Mouse (Mus musculus): Measurements from ENCODE around the gene D6Ertd527e.
"Not testable (repeated sequence)": the region's sequence is repeated elsewhere in the genome, so short reads cannot be mapped to it uniquely, and the experiment has no call there.

D6Ertd527e gene

DNA sequence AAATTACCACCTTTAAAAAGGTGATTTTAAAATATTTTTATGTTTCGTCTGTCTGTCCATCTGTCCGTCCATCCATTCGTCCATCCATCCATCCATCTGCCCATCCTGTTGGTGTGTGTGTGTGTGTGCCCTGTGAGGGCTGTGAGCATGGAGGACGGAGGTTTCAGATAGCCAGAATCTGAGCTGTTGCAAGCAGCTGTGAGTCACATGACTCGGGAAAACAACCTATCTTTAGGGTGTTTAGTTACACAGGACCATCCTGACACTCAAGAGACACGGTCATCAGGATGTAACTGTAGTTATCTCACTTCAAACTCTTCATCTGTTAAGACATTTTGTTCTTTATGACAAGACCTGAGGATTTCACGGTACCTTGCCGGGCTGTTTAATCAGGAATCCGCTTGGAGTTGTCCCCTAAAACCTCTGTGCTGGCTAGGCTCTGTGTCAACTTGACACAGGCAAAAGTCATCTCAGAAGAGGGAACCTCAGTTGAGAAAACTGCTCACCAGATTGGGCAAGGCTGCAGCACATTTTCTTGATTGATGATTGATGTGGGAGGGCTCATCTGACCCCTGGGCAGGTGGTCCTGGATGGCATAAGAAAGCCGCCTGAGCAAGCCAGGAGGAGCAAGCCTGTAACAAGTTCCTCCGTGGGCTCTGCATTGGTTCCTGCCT, at the start of gene D6Ertd527e:
Gene D6Ertd527e, plus strand, starts transcription at position 624 of the 674 bp plus-strand sequence.
- DNase-seq (ENCODE audit: low spot score) = no peak

DNA sequence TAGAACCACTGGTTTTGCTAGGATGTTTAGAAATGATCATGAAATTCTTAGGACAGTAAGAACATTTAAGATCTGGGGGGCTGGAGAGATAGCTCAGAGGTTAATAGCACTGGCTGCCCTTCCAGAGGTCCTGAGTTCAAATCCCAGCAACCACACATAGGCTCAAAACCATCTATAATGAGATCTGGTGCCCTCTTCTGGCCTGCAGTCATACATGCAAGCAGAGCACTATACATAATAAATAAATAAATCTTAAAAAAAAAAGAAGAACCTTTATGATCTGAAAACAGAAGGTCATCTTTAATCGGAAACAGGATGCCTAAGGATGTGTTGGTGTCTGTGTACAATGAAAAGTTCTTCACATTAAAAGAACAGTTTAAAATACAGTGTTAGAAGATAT, 44.8 kb upstream of the D6Ertd527e start:
- no peak for DNase-seq (ENCODE audit: low spot score)

DNA sequence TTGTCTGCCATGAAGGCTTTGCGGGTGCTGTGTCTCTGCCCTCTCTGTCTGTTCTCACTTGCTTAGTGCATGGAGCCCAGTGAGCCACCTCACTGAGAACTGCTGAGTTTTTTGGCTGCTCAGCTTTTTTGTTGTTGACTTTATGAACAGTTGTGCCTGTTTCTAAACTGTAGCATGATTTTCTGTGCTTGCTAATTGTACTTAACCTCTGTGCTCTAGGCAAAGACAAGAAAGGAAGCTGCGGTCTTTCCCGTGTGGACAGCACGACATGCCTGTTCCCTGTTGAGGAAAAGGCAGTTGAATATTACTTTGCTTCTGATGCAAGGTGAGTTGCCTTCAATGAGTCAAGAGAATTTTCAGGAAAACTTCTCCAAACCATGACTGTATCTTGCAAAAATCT, 41.0 kb upstream of the D6Ertd527e start:
- DNase-seq (ENCODE audit: low spot score) = no peak

DNA sequence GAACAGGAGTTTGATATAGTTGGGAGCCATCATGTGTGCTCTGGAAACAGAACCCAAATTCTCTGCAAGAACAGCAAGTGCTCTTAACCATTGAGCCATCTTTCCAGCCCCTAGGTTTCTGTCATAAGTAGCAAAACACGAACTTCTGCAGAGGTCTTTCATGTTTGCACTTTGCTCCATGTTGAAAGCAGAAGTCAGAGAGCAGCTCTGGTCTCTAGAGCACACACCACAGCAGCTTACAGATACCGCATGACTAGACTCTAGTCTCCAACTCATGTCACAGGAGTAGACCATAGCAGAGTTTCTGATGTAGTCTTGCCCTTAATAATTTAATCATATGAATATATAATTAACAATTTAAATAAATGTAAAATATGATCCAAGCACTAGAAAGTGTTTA, 36.3 kb upstream of the D6Ertd527e start:
- DNase-seq (ENCODE audit: low spot score) = no peak

DNA sequence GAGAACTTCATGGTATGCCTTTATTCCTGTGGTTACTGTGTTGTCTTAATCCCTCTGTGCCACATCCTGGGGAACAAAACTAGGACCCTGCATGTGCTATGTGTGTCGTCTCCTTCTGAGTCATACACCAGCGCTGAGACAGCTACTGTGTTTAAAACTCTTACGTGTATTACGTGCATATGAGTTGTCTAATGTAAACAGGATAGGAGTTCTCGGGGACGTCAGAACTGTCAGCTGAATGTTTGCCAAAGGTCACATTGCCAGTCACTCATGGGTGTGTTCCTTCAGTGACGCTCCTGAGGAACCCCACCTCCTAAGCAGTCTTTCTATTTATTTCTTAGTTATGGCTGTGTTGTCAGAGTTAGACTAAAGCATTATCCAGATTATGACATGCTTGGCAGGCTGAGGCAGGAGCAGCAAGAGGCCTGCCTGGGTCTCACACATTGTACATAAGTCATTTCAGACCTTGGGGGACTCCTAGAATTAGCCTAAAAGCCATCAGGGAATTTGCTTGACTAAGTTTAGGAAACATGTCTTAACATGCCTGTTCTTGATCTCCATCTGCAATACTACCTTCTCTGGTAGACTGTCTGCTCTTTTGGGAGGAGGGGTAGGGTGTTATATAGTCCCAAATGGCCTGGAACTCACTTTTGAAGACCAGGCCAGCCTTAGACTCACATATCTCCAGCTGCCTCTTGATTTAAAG, 35.2 kb upstream of the D6Ertd527e start:
- DNase-seq (ENCODE audit: low spot score) = no peak

DNA sequence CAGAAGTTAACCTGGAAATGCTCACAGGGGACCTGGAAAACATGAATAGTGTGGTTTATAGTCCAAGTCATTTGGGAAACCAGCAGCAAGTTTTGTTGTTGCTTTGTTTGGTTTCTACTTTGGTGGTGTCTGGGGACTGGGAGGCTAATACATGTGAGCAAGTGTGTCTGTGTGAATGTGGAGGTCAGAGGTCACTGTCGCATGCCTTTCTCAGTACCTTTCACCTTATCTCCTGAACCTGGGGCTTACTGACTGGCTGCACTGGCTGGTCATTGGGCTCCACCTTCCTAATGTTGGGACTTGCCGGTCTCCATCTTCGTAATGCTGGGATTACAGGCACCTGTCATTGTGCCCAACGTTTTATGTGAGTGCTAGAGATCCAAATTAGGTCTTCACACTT, 33.9 kb upstream of the D6Ertd527e start:
- DNase-seq (ENCODE audit: low spot score) = no peak

DNA sequence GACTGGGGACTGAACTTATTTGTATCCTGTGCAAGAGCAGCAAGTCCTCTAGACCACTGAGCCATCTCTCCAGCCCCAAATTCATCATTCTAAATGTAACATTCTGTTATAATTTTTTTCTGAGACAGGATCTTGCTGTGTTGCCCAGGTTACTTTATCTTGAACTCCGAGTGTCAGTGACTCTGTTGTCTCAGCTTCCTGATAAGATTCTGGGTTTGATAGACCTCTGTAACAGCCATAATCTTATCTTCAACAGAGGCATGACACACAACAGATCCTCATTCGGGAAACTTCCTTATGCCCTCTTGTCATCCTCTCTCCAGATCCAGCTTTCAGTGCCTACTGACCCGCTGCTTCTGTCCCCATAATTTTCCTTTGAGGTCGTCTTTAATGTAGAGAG, 31.8 kb upstream of the D6Ertd527e start:
- DNase-seq (ENCODE audit: low spot score) = no peak

DNA sequence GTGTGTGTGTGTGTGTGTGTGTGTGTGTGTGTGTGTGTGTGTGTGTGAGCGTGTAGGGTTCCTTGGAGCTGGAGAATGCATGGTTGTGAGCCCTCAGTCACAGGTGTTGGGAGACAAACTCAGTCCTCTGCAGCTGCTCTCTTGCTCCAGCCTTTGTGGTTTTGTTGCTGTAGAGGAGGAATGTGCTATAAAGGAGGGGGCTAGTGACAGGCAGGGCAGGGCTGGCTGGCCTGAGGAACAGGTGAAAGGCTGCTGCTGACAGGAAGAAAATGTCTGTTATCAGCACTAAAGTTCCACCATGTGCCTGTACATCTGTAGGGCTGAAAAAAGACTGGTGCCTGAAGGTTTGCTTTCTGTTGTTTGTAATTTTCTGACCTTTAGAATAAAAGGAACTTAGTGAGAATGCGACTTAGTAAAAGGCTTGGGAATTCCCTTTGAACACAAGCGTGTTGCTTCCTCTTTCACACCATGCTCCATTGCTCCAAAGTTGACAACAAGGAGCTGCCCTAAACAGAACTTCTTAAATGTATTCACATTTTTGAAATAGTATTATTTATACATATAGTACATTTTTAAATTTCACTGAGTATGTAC, 29.4 kb upstream of the D6Ertd527e start:
- no peak for DNase-seq (ENCODE audit: low spot score)

DNA sequence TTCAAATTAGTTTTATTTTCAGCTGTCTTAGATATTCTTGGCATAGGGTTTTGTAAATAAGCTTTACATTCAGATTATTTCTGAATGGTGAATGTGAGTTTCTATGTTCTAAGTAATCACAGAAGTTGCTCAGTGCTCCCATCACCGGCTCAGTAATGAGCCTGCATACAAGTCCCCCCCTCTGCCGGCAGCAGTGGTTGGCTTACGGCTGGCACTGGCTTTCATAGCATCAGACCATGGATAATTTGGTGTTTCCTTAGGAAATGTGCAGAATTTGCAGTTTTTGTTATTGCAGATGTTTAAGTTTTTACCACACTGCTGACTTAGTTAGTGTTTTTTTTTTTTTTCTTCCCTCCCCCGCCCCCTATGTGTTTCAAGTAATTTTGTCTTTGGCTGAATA, 25.1 kb upstream of the D6Ertd527e start:
- DNase-seq (ENCODE audit: low spot score) = no peak

DNA sequence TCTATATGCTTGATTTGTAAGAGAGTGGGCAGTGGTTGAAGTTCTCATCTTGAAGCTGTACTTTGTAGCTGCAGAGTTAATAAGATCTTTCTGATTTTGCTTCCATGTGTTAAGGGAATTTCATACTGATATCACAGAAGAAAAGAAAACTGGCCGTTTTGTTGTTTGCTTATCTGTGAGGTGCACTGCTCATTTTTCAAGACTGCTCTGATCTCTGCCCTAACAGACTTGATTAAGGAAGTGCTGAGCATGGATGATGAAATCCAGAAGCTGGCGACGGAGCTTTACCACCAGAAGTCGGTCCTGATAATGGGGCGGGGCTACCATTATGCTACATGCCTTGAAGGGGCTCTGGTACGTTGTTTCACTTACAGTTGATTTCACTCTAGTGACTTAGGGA, 19.5 kb upstream of the D6Ertd527e start:
- no peak for DNase-seq (ENCODE audit: low spot score)

DNA sequence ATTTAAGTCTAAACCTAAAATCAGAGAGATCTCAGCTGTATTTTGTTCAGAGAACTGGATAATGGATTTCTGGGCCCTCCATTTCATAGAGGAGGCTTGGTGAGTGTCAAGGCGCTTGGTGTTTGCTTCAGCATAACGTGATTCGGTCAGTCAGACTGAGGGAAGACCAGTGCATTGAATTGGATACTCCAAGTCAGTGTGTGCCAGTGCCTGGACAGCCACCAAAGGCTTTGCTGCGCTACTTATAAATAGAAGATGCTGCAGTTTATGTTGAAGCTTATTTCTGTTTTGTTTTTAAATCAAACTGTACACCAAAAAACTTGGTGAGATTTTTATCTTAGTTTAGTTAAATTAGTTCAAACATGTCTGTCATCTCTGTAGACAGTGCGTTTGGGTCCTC, 16.2 kb upstream of the D6Ertd527e start:
- no peak for DNase-seq (ENCODE audit: low spot score)

DNA sequence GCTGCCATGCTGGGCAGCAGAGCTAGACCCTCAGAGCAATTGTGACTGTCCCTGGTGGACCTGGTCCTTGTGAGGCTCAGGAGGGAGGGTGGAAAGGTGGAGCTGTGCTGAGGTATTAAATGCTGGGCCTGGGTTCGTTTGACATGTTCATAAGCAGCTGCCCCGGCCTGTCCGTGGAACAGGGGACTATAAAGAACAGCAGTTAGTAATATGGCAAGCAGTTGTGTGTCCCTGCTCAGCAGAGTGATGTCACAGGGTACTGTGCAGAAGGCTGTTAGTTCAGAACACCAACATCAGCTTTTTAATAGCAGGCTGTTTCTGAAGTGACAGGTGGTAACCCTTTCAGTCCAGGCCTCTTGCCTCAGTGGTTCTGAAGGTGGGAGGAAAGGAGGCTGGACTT, 13.7 kb upstream of the D6Ertd527e start:
- DNase-seq (ENCODE audit: low spot score) = no peak

DNA sequence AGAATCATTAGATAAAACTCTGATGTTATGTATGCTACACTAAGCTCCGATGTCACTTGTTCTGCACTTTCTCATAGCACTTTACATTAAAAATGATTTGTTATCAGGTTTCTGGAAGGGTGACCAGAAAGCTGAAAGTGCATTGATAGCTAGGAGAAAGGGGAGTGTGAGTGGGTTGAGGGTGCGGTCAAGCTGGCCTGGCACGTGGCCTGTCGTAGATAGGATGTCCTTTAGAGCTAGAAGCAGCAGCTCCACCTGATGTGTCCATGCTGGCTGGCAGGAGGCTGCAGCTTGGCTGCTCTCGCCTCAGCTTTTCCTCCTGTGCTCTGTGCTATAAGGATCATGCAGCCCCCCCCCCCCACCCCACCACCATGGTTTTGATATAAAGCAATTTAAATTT, 12.1 kb upstream of the D6Ertd527e start:
- no peak for DNase-seq (ENCODE audit: low spot score)

DNA sequence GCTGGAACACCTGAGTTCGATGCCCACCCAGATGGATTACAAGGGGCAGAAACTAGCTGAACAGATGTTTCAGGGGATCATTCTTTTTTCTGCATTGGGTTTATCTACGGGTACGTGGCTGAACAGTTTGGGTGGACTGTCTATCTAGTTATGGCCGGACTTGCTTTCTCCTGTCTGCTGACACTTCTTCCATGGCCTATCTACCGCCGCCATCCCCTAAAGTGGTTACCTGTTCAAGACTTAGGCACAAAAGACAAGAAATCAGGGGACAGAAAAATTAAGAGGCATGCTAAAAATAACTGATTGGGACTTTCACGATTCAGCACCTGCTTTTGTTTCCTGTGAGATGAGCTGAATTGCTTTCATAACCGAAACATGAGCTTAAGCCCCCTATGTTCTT, 10.9 kb upstream of the D6Ertd527e start:
- not testable (repeated sequence) for DNase-seq (ENCODE audit: low spot score)

DNA sequence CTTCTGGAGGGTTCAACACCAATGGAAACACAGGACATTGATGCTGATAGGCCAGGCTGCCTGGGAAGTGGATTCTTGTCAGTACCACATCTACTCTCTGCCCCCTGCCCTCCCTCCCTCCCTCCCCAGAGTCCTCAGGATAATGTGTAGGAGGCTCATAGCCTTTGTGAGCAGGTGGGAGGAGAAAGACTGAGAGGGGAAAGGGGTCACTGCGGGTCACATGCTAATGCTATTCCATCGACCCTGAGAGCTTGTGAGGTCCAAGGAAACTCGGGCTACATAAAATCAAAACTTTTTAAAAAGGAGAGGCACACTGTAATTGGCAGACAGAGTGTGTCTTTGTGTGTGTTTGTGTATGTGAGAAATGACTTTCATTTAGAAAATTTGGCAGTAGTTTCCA, 5.3 kb upstream of the D6Ertd527e start:
- no peak for DNase-seq (ENCODE audit: low spot score)

DNA sequence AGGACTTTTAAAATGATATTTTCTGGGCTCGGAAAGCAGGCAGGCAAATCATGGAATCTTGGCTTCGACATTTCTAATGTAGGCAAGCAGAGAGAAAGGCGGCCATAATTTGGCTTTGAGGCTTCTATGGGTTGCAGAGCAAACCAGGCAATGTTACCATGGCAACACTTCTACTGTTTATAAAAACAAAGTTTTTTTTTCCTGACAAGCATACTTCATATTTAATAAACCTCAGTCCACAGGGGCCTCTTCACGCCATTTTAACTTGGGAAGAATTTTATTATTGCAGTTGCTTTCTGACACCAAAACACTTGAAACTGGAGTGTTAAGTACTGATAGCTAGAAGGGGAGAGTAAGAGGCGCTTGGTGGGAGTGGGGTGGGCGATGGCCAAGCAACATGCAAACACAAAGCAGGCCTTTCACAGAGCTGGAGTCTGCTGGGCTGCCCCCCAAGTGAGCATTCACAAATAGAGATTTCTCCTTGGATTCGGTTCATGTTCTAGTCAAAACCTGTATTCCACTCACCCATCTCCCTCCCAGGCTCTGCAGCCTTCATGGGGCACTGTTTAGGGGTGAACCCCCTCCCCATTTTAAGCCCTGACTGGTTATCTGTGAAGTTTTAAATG, 4.8 kb upstream of the D6Ertd527e start:
- DNase-seq (ENCODE audit: low spot score) = no peak

DNA sequence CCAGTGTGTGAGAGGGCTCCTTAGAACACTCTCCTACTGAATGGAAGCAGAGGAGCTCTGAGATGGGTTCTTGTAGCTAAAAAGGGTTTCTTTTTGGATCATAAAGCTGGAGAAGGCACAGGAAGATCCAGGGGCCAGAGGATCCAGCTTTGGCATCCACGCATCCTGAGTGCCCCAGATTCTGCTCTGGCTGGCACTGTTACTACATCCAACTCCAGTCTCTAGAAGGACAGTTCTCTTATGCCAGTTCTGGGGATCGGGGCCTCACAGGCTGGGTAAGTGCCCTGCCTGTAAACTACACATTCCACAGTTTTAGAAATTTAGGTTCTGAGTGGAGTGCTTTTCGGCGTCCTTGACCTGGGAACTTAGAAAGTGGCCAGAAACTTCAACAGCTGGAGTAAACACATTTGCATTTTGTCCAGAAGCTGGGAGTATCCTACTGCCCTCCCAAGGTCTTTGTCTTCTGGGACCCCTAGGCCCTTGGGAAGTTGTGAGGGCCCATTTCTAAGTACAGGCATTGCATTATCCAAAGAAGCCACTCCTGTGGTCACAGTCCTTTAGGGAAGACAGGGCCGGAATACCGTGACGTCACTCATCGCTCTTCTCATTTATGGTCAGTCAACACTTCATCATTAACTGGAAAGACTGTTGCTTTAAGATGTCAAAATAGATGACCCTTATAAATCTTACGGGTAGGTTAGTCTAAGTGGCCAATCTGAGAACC, 4.1 kb upstream of the D6Ertd527e start:
- no peak for DNase-seq (ENCODE audit: low spot score)

DNA sequence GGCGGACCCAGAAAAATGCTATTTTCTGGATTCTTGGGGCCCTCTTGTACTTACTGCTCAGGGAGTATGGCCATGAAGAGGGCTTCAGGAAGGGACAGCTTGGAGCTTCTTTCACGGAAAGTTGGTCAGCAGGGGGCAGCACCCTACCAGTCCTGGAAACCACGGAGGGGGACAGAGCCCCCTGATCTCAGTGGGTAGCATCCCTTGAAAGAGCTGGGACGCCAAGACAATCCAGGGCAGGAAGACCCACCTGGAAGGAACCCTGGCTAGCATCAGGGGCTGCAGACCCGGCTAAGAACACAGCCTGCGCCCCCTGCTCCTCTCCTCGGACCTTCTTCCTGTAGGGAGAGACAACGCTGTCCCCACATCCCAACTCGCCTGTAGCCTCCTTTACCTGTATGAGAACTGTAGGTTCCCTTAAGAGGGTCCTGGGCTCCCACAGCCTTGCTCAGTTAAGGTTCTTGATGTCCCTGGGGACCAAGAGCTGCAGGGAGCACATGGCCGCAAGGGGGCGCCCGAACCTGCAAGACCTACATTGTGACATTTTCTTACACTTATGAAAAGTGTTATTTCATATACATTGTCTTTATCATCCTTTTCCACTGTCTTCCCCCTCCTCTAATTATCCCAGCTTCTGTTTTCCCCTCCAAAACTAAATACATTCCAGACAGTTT, 3.1 kb upstream of the D6Ertd527e start:
- peak; percentile 61 for DNase-seq (ENCODE audit: low spot score)

DNA sequence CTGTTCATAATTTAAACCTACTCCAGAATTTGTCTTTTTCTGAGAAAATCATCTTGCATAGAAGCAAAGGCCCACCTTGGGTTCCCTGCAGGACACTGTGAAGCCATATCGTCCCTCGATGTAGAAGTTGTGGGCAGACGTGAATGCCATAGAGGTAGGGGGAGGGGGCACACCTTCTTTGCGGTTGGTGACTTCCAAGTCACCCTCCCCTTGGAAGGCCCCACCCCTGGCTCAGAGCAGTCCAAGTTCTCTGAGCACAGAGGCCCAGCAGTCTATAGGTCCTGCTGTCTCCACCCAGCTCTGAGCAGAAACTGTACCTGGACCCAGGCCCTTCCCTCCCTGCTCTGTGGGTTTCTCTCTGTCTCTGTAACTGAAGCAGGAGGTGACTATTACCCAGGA, 2.6 kb upstream of the D6Ertd527e start:
- DNase-seq (ENCODE audit: low spot score) = no peak

DNA sequence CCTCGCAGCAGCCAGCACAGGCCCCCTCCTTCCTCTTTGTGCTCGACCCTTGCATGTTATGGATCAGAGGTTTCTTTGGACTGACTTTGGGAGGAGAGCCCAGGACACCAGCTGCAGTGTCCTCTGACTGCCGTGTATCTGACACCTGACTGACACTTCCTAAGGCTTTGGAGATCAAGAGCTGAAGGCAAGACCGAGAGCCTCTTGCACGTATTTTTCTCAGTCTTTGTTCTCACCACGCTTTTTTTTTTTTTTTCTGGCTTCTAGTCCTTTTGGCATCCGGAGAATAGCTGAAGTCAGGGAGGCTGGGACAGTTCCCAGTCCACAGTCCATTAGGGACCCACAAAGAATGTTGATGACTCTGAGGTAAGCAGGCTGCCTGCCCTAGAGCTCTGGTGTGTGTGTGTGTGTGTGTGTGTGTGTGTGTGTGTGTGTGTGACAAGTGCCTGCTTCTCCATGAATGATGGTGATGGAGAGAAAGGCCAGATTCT, 2.1 kb upstream of the D6Ertd527e start:
- DNase-seq (ENCODE audit: low spot score) = no peak

DNA sequence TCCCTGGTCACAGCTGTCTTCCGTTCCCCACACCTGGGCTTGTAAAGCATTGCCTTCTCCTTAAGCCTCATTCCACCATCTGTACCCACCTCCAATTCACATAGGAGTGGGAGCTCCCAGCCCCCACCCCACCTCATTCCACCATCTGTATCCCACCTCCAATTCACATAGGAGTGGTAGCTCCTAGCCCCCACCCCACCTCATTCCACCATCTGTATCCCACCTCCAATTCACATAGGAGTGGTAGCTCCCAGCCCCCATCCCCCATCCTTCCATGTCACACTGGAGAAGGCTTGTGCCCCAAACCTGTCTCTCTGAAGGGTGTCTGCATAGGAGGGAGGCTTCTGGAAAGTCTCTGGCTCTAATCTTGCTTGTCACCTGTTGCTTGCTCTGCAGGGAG, 1.2 kb upstream of the D6Ertd527e start:
- DNase-seq (ENCODE audit: low spot score) = no peak

DNA sequence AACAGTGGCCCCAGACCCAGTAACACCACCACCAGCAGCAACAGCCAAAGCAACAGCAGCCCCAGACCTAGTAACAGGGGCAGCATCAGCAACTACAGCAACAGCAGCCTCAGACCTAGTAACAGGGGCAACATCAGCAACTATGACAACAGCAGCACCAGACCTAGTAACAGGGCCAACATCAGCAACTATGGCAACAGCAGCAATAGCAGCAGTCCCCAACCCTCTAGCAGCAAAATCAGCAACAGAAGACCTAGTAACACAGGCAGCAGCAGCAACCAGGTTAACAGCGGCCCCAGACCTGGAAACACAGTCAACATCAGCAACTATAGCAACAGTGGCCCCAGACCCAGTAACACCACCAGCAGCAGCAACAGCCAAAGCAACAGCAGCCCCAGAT, 6.9 kb downstream of the D6Ertd527e start:
- DNase-seq (ENCODE audit: low spot score) = no peak

Measured in ovary, adult 18-20 months (tissue).